Mouse (Mus musculus): Measurements from ENCODE around the gene Lrwd1. TPM values are rescaled to one million over a fixed set of nuclear protein-coding genes. Genes with fewer than 3 reads are reported as not detected.

Gene Lrwd1
- total and polyA plus RNA-seq, 3 experiments: 52.2 to 62.1 (median 54.3) TPM

GRCm38 (mm10) chr5:136136292-136136990 is 567 bp upstream of the Lrwd1 start:
- no peaks in the 10 kb centered on the region for H3K27me3 ChIP-seq (replicated peaks)
- H3K27ac ChIP-seq (ENCODE audit: insufficient read depth, low read depth): peak overlapping the region; percentile 30; the same call in 1 of the 2 replicates
- peaks cover 42 to 66% of the 10 kb centered on the region in 2 experiments for H3K36me3 ChIP-seq (replicated peaks in 1 of 2; ENCODE audit: control insufficient read depth in 1 of 2, insufficient read depth in 1 of 2, low read length in 1 of 2)
- in situ Hi-C loops (cut with MboI; ENCODE audit: low pct_ligation_motif_present, low pct_unique_long_range_greater_than_20kb, low sequenced_read_pairs): loop anchor here (5.0 kb wide), 2 partner anchors 41 to 54 kb away; partner anchors contain the start of gene Rasa4
- peak; percentile 24 for DNase-seq (ENCODE audit: extremely low read depth)
- H3K9me3 ChIP-seq (replicated peaks; ENCODE audit: low read length): no peaks in the 10 kb centered on the region
- no peak for TF ChIP-seq PAX5 (IDR thresholded peaks at IDR 0.05; ENCODE audit: low read length)
- no peak for TF ChIP-seq MAZ (IDR thresholded peaks at IDR 0.05; ENCODE audit: low read depth, low read length)
- no peak for TF ChIP-seq E2F4 (IDR thresholded peaks at IDR 0.05; ENCODE audit: insufficient replicate concordance, low read depth, low read length)
- TF ChIP-seq USF1 (IDR thresholded peaks at IDR 0.05; ENCODE audit: low read depth, low read length): no peak
- 0 out of 2 replicates have a peak, but pooled peaks have one; percentile 57 for TF ChIP-seq TBP (conservative IDR thresholded peaks at IDR 0.05; ENCODE audit: low read depth, low read length)
- no peak for TF ChIP-seq KAT2A (IDR thresholded peaks at IDR 0.05; ENCODE audit: insufficient replicate concordance, low read length)
- peak overlapping the region; percentile 58 for H3K9ac ChIP-seq (ENCODE audit: insufficient read depth, low read depth)
- H3K4me3 ChIP-seq (replicated peaks in 1 of 3; ENCODE audit: low read depth in 2 of 3, low read length in 2 of 3, poor library complexity in 1 of 3): peak overlapping the region; percentile 61 to 96 (median 75)
- peaks cover 11% of the 10 kb centered on the region for H3K79me2 ChIP-seq (replicated peaks; ENCODE audit: control insufficient read depth, extremely low read depth, insufficient read depth, poor library complexity, severe bottlenecking)
- dilution Hi-C loops (cut with MboI; ENCODE audit: extremely low pct_ligation_motif_present, extremely low pct_unique_long_range_greater_than_20kb, low sequenced_read_pairs): no loop called here
- peak overlapping the region; percentile 60; the same call in 1 of the 2 replicates for H3K4me2 ChIP-seq (ENCODE audit: insufficient read depth, low read depth, poor library complexity, severe bottlenecking)
- H3K4me1 ChIP-seq (ENCODE audit: control insufficient read depth in 1 of 2, insufficient read depth in 2 of 2): peaks cover 6 to 20% of the 10 kb centered on the region in 2 experiments

GRCm38 (mm10) chr5:136122165-136122564 is 13.7 kb downstream of the Lrwd1 start:
- dilution Hi-C loops (cut with MboI; ENCODE audit: extremely low pct_ligation_motif_present, extremely low pct_unique_long_range_greater_than_20kb, low sequenced_read_pairs): no loop called here
- Histone ChIP-seq H3K9me3 (replicated peaks; ENCODE audit: low read length) (no peaks in the 10 kb centered on the region), H3K27ac (ENCODE audit: insufficient read depth, low read depth) (no peak overlapping the region), H3K4me1 (ENCODE audit: control insufficient read depth in 1 of 2, insufficient read depth in 2 of 2) (peaks cover 5 to 20% of the 10 kb centered on the region in 2 experiments; a peak in 2 of 4 replicates), H3K36me3 (replicated peaks in 1 of 2; ENCODE audit: control insufficient read depth in 1 of 2, insufficient read depth in 1 of 2, low read length in 1 of 2) (peaks cover 57 to 91% of the 10 kb centered on the region in 2 experiments), H3K27me3 (replicated peaks) (no peaks in the 10 kb centered on the region), H3K4me2 (ENCODE audit: insufficient read depth, low read depth, poor library complexity, severe bottlenecking) (no peak overlapping the region), H3K79me2 (replicated peaks; ENCODE audit: control insufficient read depth, extremely low read depth, insufficient read depth, poor library complexity, severe bottlenecking) (peaks cover 17% of the 10 kb centered on the region), H3K9ac (ENCODE audit: insufficient read depth, low read depth) (no peak overlapping the region), H3K4me3 (replicated peaks in 1 of 3; ENCODE audit: low read depth in 2 of 3, low read length in 2 of 3, poor library complexity in 1 of 3) (no peak overlapping the region)
- TF ChIP-seq ELF1 (IDR thresholded peaks at IDR 0.05; ENCODE audit: low read depth, low read length) (no peak), KAT2A (IDR thresholded peaks at IDR 0.05; ENCODE audit: insufficient replicate concordance, low read length) (no peak), TCF12 (IDR thresholded peaks at IDR 0.05; ENCODE audit: low read depth, low read length) (no peak), MAZ (IDR thresholded peaks at IDR 0.05; ENCODE audit: low read depth, low read length) (no peak), EP300 (IDR thresholded peaks at IDR 0.05; ENCODE audit: low read length) (no peak), MAX (IDR thresholded peaks at IDR 0.05; ENCODE audit: low read length) (no peak), NRF1 (IDR thresholded peaks at IDR 0.05; ENCODE audit: low read depth, low read length) (no peak), ZNF384 (IDR thresholded peaks at IDR 0.05; ENCODE audit: low read depth, low read length) (no peak), MAFK (IDR thresholded peaks at IDR 0.05; ENCODE audit: insufficient replicate concordance, low read length) (no peak), POLR2AphosphoS2 (IDR thresholded peaks at IDR 0.05; ENCODE audit: low read depth, low read length) (no peak), CHD1 (IDR thresholded peaks at IDR 0.05; ENCODE audit: low read depth, low read length) (no peak)
- in situ Hi-C loops (cut with MboI; ENCODE audit: low pct_ligation_motif_present, low pct_unique_long_range_greater_than_20kb, low sequenced_read_pairs): no loop called here
- DNase-seq (ENCODE audit: extremely low read depth): no peak
